Mouse (Mus musculus): ENCODE measurements around the gene Slc9a9. TPM values are rescaled to one million over a fixed set of nuclear protein-coding genes. Genes with fewer than 3 reads are reported as not detected.

Slc9a9 gene
- total and polyA plus RNA-seq, 3 experiments, result 0.46 to 0.71 TPM; not detected in 1

DNA sequence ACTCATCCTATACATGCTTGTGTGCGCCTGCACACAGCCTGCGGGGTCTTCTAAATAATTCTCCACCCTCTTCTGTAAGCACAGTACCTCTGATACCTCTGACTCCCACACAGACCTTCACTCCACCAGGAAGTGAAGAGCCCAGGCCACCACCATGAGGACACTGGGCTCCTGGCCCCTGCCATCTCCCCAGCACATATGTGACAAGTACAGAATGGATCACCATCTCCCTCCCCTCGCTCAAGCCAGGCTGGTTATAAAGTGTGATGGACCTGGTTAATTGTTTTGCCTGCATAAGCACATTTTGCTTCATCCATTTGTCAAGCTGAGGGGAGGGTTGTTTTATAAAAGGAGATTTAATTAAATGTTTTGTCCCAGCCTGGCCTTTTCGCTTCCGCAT is 408.2 kb downstream of the Slc9a9 start:
- TF ChIP-seq GATA1 (IDR thresholded peaks at IDR 0.05; ENCODE audit: low read depth, low read length), result no peak
- no peak for TF ChIP-seq JUND (IDR thresholded peaks at IDR 0.05; ENCODE audit: low read depth, low read length)
- TF ChIP-seq KAT2A (conservative IDR thresholded peaks at IDR 0.05; ENCODE audit: low read depth, low read length), result no peak
- no peak for TF ChIP-seq USF2 (IDR thresholded peaks at IDR 0.05; ENCODE audit: borderline replicate concordance in 1 of 2, insufficient read depth in 1 of 2, low read depth in 1 of 2, low read length in 2 of 2)
- TF ChIP-seq TBP (IDR thresholded peaks at IDR 0.05; ENCODE audit: low read depth, low read length), result no peak
- TF ChIP-seq TCF12 (IDR thresholded peaks at IDR 0.05; ENCODE audit: low read depth, low read length), result no peak
- TF ChIP-seq CHD1 (IDR thresholded peaks at IDR 0.05; ENCODE audit: low read depth, low read length), result no peak
- no peak for TF ChIP-seq CTCF (IDR thresholded peaks at IDR 0.05 in 2 of 3, conservative IDR thresholded peaks at IDR 0.05 in 1 of 3; ENCODE audit: control insufficient read depth in 1 of 3, insufficient read depth in 1 of 3, low read depth in 2 of 3, low read length in 3 of 3, poor library complexity in 1 of 3, severe bottlenecking in 1 of 3)
- TF ChIP-seq MAFK (IDR thresholded peaks at IDR 0.05; ENCODE audit: borderline replicate concordance, low read depth, low read length), result no peak
- no peak for TF ChIP-seq ZKSCAN1 (IDR thresholded peaks at IDR 0.05; ENCODE audit: low read depth, low read length)
- TF ChIP-seq CHD2 (IDR thresholded peaks at IDR 0.05; ENCODE audit: low read length), result no peak
- no peak for TF ChIP-seq ZMIZ1 (IDR thresholded peaks at IDR 0.05; ENCODE audit: low read depth, low read length)
- no peak for TF ChIP-seq EP300 (IDR thresholded peaks at IDR 0.05; ENCODE audit: low read depth in 1 of 2, low read length in 2 of 2)
- no peak for TF ChIP-seq MYB (IDR thresholded peaks at IDR 0.05; ENCODE audit: low read depth, low read length)
- no peak for TF ChIP-seq MYC (IDR thresholded peaks at IDR 0.05; ENCODE audit: low read depth, low read length)
- no peak for TF ChIP-seq E2F4 (IDR thresholded peaks at IDR 0.05; ENCODE audit: borderline replicate concordance, low read depth, low read length)
- TF ChIP-seq ZNF384 (IDR thresholded peaks at IDR 0.05; ENCODE audit: low read depth, low read length), result no peak
- no peak for TF ChIP-seq ELF1 (IDR thresholded peaks at IDR 0.05; ENCODE audit: low read depth, low read length)
- no peak for TF ChIP-seq TAL1 (IDR thresholded peaks at IDR 0.05; ENCODE audit: low read length)
- no peak overlapping the region for H3K4me3 ChIP-seq (ENCODE audit: control insufficient read depth in 1 of 2, insufficient read depth in 1 of 2, low read depth in 2 of 2, low read length in 2 of 2)
- H3K79me2 ChIP-seq (ENCODE audit: control insufficient read depth, insufficient read depth, low read length, poor library complexity), result no peaks in the 10 kb centered on the region
- no peaks in the 10 kb centered on the region for H3K9me3 ChIP-seq (replicated peaks; ENCODE audit: insufficient read depth, low read length)
- no peaks in the 10 kb centered on the region for H3K36me3 ChIP-seq (ENCODE audit: control insufficient read depth in 1 of 2, insufficient read depth in 2 of 2, low read length in 2 of 2)
- no peaks in the 10 kb centered on the region for H3K27me3 ChIP-seq (ENCODE audit: control insufficient read depth in 1 of 2, insufficient read depth in 2 of 2, low read length in 2 of 2)
- no peak for DNase-seq (ENCODE audit: low read depth, low spot score)
- H3K27ac ChIP-seq (ENCODE audit: control insufficient read depth, low read depth, low read length), result no peak overlapping the region
- no peak overlapping the region for H3K9ac ChIP-seq (ENCODE audit: control insufficient read depth, low read depth, low read length, poor library complexity, severe bottlenecking)
- H3K4me1 ChIP-seq (ENCODE audit: control insufficient read depth in 1 of 2, insufficient read depth in 2 of 2, low read length in 2 of 2), result no peaks in the 10 kb centered on the region

DNA sequence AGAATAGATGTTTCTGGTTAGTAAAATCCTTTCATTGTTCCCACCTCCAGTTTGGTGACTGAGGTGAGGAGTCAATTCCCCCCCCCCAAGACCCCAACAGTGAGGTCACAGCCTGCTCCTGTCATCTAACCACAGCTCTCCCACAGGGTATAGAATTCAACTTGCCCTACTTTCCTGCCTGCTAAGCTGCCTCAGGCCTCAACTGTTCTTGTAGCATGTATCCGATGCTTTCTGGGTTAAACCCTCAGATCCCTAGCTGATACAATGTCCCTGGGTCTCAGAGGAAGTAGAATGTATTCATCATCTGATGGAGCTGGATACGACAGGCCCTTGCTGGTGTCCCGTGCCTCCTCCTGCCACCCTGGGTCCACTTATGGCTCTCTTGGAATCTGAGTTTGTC is 408.9 kb downstream of the Slc9a9 start:
- no peaks in the 10 kb centered on the region for H3K27me3 ChIP-seq (ENCODE audit: control insufficient read depth in 1 of 2, insufficient read depth in 2 of 2, low read length in 2 of 2)
- no peak overlapping the region for H3K4me3 ChIP-seq (ENCODE audit: control insufficient read depth in 1 of 2, insufficient read depth in 1 of 2, low read depth in 2 of 2, low read length in 2 of 2)
- no peaks in the 10 kb centered on the region for H3K4me1 ChIP-seq (ENCODE audit: control insufficient read depth in 1 of 2, insufficient read depth in 2 of 2, low read length in 2 of 2)
- H3K9ac ChIP-seq (ENCODE audit: control insufficient read depth, low read depth, low read length, poor library complexity, severe bottlenecking), result no peak overlapping the region
- H3K36me3 ChIP-seq (ENCODE audit: control insufficient read depth in 1 of 2, insufficient read depth in 2 of 2, low read length in 2 of 2), result no peaks in the 10 kb centered on the region
- TF ChIP-seq BHLHE40 (IDR thresholded peaks at IDR 0.05; ENCODE audit: borderline replicate concordance, low read depth, low read length), result no peak
- TF ChIP-seq MYB (IDR thresholded peaks at IDR 0.05; ENCODE audit: low read depth, low read length), result no peak
- TF ChIP-seq HCFC1 (IDR thresholded peaks at IDR 0.05; ENCODE audit: low read depth, low read length), result no peak
- TF ChIP-seq SMC3 (IDR thresholded peaks at IDR 0.05; ENCODE audit: low read depth, low read length), result no peak
- no peak for TF ChIP-seq ETS1 (IDR thresholded peaks at IDR 0.05; ENCODE audit: low read depth, low read length)
- TF ChIP-seq POLR2AphosphoS5 (IDR thresholded peaks at IDR 0.05; ENCODE audit: borderline replicate concordance, low read depth, low read length), result no peak
- TF ChIP-seq USF2 (IDR thresholded peaks at IDR 0.05; ENCODE audit: borderline replicate concordance in 1 of 2, insufficient read depth in 1 of 2, low read depth in 1 of 2, low read length in 2 of 2), result no peak
- no peak for TF ChIP-seq RAD21 (IDR thresholded peaks at IDR 0.05; ENCODE audit: low read depth, low read length)
- no peak for TF ChIP-seq USF1 (IDR thresholded peaks at IDR 0.05; ENCODE audit: low read depth, low read length)
- TF ChIP-seq GABPA (IDR thresholded peaks at IDR 0.05; ENCODE audit: low read depth, low read length), result no peak
- no peak for TF ChIP-seq POLR2A (IDR thresholded peaks at IDR 0.05; ENCODE audit: control insufficient read depth in 1 of 2, insufficient read depth in 1 of 2, low read depth in 1 of 2, low read length in 2 of 2, poor library complexity in 1 of 2)
- TF ChIP-seq NELFE (IDR thresholded peaks at IDR 0.05; ENCODE audit: low read depth, low read length), result no peak
- no peak for TF ChIP-seq UBTF (IDR thresholded peaks at IDR 0.05; ENCODE audit: borderline replicate concordance, insufficient read depth, low read depth, low read length)
- no peak for TF ChIP-seq ZNF384 (IDR thresholded peaks at IDR 0.05; ENCODE audit: low read depth, low read length)
- no peak for TF ChIP-seq ZKSCAN1 (IDR thresholded peaks at IDR 0.05; ENCODE audit: low read depth, low read length)
- no peak for TF ChIP-seq TAL1 (IDR thresholded peaks at IDR 0.05; ENCODE audit: low read length)
- TF ChIP-seq CTCF (IDR thresholded peaks at IDR 0.05 in 2 of 3, conservative IDR thresholded peaks at IDR 0.05 in 1 of 3; ENCODE audit: control insufficient read depth in 1 of 3, insufficient read depth in 1 of 3, low read depth in 2 of 3, low read length in 3 of 3, poor library complexity in 1 of 3, severe bottlenecking in 1 of 3), result no peak
- TF ChIP-seq RCOR1 (IDR thresholded peaks at IDR 0.05; ENCODE audit: low read depth, low read length), result no peak
- TF ChIP-seq MAX (IDR thresholded peaks at IDR 0.05; ENCODE audit: low read length), result no peak
- no peak overlapping the region for H3K27ac ChIP-seq (ENCODE audit: control insufficient read depth, low read depth, low read length)
- H3K9me3 ChIP-seq (replicated peaks; ENCODE audit: insufficient read depth, low read length), result no peaks in the 10 kb centered on the region
- no peak for DNase-seq (ENCODE audit: low read depth, low spot score)
- H3K79me2 ChIP-seq (ENCODE audit: control insufficient read depth, insufficient read depth, low read length, poor library complexity), result no peaks in the 10 kb centered on the region

Data from MEL (cell line).